Mouse (Mus musculus) embryonic facial prominence, embryonic 12.5 days (tissue): ENCODE measurements around the gene Hnrnph1. TPM values are rescaled to one million over a fixed set of nuclear protein-coding genes. Genes with fewer than 3 reads are reported as not detected.

Experiments
- ATAC-seq: fragments of 200-750 bp; cut with Nextera tagmentation; 2 replicates; pipeline ENCODE4 v1.8.0; 2017; ENCODE audit not compliant: insufficient number of reproducible peaks, insufficient read depth, low FRiP score, low TSS enrichment
- H3K27ac ChIP-seq: fragments of 300-500 bp; sonication (generic); 2 replicates; pipeline ENCODE4 v1.5.1; 2016; ENCODE audit warnings: mild to moderate bottlenecking
- H3K27me3 ChIP-seq: fragments of 300-500 bp; sonication (generic); 2 replicates; pipeline ENCODE4 v1.6.1; 2016; ENCODE audit warnings: mild to moderate bottlenecking, moderate library complexity
- H3K36me3 ChIP-seq: fragments of 300-500 bp; sonication (generic); 2 replicates; pipeline ENCODE4 v1.6.1; 2016; ENCODE audit warnings: mild to moderate bottlenecking
- H3K4me1 ChIP-seq: fragments of 300-500 bp; sonication (generic); 2 replicates; pipeline ENCODE4 v1.6.1; 2016
- H3K4me2 ChIP-seq: fragments of 300-500 bp; sonication (generic); replicated peaks from 2 replicates; pipeline ENCODE4 v1.6.1; 2016; ENCODE audit warnings: mild to moderate bottlenecking, moderate library complexity
- H3K4me3 ChIP-seq: fragments of 300-500 bp; sonication (generic); 2 replicates; pipeline ENCODE4 v1.5.1; 2016; ENCODE audit warnings: mild to moderate bottlenecking
- H3K9ac ChIP-seq: fragments of 300-500 bp; sonication (generic); 2 replicates; pipeline ENCODE4 v1.6.1; 2016; ENCODE audit warnings: mild to moderate bottlenecking, moderate library complexity
- H3K9me3 ChIP-seq: fragments of 300-500 bp; sonication (generic); 2 replicates; pipeline ENCODE4 v1.6.1; 2016; ENCODE audit warnings: mild to moderate bottlenecking, moderate library complexity
- WGBS: fragments of 180-500 bp; shearing (Covaris S2); methylation state at CpG from one replicate; pipeline ENCODE4 v1.1.7; 2016; 5-methylcytosine and 5-hydroxymethylcytosine counted together
- polyA plus RNA-seq: library from polyadenylated mRNA; unstranded; fragments of >200 nt; fragmentation: Nextera tagmentation; extraction: Ambion mirVana; gene quantifications from 2 replicates; pipeline ENCODE4 v1.2.1, GENCODE M21; 2016

Hnrnph1 gene
- polyA plus RNA-seq, 1 experiment from 2014 or later: 605 TPM

DNA sequence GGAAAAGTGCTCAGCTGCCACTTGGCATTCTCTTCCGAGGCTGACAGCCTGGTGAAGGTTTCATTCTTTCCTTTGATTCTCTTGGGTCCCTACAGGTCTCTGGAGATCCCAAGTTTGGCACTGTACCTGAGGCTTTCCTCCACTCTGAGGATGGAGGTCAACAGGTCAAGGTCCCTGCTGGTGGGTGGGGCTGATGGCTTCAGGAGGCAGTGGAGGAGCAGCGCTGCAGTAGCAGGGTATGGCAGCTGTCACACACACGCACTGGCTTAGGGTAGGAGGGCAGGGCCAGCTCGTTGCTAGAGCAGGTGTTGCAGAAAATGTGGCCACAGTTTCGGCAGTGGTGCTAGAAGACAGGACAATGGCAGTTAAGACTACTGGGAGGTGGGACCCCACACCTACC lies 12.8 kb downstream of the Hnrnph1 start:
- Histone ChIP-seq H3K4me3 (no peak overlapping the region), H3K27me3 (no peaks in the 10 kb centered on the region), H3K9me3 (no peaks in the 10 kb centered on the region), H3K9ac (no peak overlapping the region), H3K4me2 (no peak overlapping the region), H3K4me1 (no peaks in the 10 kb centered on the region), H3K27ac (no peak overlapping the region), H3K36me3 (peaks cover 63% of the 10 kb centered on the region)
- no peak for ATAC-seq
- WGBS: 74% methylated on average over 5 of the region's 5 CpGs

- peaks cover 71% of the 10 kb centered on the region for H3K36me3 ChIP-seq
- H3K4me2 ChIP-seq: no peak overlapping the region
- ATAC-seq: no peak; the same call in 1 of the 2 replicates
- H3K9ac ChIP-seq: no peak overlapping the region
- H3K4me3 ChIP-seq: no peak overlapping the region
- H3K27me3 ChIP-seq: no peaks in the 10 kb centered on the region
- no peak overlapping the region for H3K27ac ChIP-seq
- H3K4me1 ChIP-seq: no peaks in the 10 kb centered on the region
- WGBS: 88% methylated on average over 4 of the region's 4 CpGs
- H3K9me3 ChIP-seq: no peaks in the 10 kb centered on the region
These were observed 14.6 kb downstream of the Hnrnph1 start for GRCm38 (mm10) chr11:50391272-50391960.

GRCm38 (mm10) chr11:50393306-50393705 lies 16.5 kb downstream of the Hnrnph1 start:
- ATAC-seq: no peak
- Histone ChIP-seq H3K36me3 (peaks cover 72% of the 10 kb centered on the region), H3K27me3 (no peaks in the 10 kb centered on the region), H3K9me3 (no peaks in the 10 kb centered on the region), H3K9ac (no peak overlapping the region), H3K4me2 (no peak overlapping the region), H3K4me3 (no peak overlapping the region), H3K4me1 (no peaks in the 10 kb centered on the region), H3K27ac (no peak overlapping the region)
- 82% methylated on average over 6 of the region's 6 CpGs for WGBS

DNA sequence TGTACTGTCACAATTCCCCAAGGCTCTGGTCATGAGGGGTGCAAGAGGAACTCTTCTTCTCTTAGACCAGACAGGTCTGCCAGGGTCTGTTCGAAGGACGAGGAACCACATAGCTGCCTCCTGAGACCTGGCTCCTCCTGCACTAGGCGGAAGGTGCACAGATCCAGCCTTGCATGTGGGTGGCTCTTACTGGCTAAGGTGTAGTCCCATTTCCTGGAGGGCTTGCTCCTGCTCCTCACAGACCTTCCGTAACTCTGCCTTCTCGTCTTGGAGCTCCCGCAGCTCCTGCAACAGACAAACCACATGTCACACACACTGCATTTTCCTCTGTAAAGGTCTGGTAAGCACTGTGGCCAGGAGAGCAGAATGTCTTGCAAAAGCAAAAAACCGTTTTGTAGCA lies 17.9 kb downstream of the Hnrnph1 start:
- H3K9me3 ChIP-seq: no peaks in the 10 kb centered on the region
- no peaks in the 10 kb centered on the region for H3K27me3 ChIP-seq
- WGBS: 86% methylated on average over 7 of the region's 7 CpGs
- H3K36me3 ChIP-seq: peaks cover 74% of the 10 kb centered on the region
- no peak overlapping the region for H3K4me2 ChIP-seq
- H3K27ac ChIP-seq: no peak overlapping the region
- no peak for ATAC-seq
- H3K4me3 ChIP-seq: no peak overlapping the region
- H3K4me1 ChIP-seq: no peaks in the 10 kb centered on the region
- H3K9ac ChIP-seq: no peak overlapping the region

GRCm38 (mm10) chr11:50396766-50397307 lies 20.0 kb downstream of the Hnrnph1 start:
- Histone ChIP-seq H3K9ac (no peak overlapping the region), H3K36me3 (peaks cover 75% of the 10 kb centered on the region)
- WGBS: 79% methylated on average over 11 of the region's 11 CpGs

DNA sequence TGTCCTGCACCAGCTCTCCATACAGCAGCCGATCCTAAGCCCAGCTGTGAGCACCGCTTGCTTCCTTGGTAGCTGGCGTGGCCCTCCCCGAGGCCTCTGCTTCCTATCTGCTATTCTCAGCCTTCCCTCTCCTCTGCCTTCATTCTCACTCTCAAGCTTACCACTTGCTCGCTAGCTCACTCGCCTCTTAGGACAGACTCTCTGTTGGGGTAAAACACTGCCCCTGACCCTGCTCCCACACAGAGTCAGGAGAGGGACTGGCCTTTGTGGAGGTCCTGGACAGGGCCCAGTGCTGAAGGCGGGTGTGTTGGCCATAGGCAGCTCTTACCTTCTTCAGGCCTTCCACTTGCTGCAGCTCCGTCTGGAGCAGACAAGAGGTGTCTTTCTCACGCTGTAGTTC lies 20.5 kb downstream of the Hnrnph1 start:
- no peak overlapping the region for H3K4me2 ChIP-seq
- peaks cover 80% of the 10 kb centered on the region for H3K36me3 ChIP-seq
- ATAC-seq: no peak
- H3K9ac ChIP-seq: no peak overlapping the region
- H3K4me1 ChIP-seq: no peaks in the 10 kb centered on the region
- no peak overlapping the region for H3K27ac ChIP-seq
- no peaks in the 10 kb centered on the region for H3K27me3 ChIP-seq
- WGBS: 78% methylated on average over 9 of the region's 9 CpGs
- no peak overlapping the region for H3K4me3 ChIP-seq
- H3K9me3 ChIP-seq: no peaks in the 10 kb centered on the region

More at GRCm38 (mm10) chr11:50396766-50397307, 20.0 kb downstream of the Hnrnph1 start:
- H3K27me3 ChIP-seq: no peaks in the 10 kb centered on the region
- H3K4me1 ChIP-seq: no peaks in the 10 kb centered on the region
- no peak overlapping the region for H3K27ac ChIP-seq
- H3K4me3 ChIP-seq: no peak overlapping the region
- ATAC-seq: no peak
- H3K9me3 ChIP-seq: no peaks in the 10 kb centered on the region
- H3K4me2 ChIP-seq: no peak overlapping the region

DNA sequence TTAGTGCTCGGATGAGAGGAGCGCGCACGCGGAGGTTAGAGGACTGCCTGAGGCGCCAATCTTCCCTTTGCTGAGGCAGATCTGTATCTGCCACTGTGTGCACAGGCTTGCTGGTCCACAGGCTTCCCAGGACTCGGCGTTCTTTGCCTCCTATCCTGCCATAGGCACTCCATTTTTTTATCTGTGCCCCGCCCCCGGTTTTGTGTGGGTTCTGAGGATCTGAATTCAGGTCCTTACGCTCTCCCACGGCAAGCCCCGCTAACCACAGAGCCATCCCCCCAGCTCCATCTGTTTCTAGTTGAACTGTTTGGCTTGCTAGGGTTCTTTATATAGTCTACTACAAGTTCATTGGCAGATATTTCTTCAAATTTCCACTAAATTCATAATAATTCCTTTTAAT lies 22.0 kb downstream of the Hnrnph1 start:
- no peaks in the 10 kb centered on the region for H3K9me3 ChIP-seq
- no peak for ATAC-seq
- no peaks in the 10 kb centered on the region for H3K4me1 ChIP-seq
- no peak overlapping the region for H3K4me3 ChIP-seq
- WGBS: 81% methylated on average over 13 of the region's 13 CpGs
- no peaks in the 10 kb centered on the region for H3K27me3 ChIP-seq
- H3K27ac ChIP-seq: no peak overlapping the region
- no peak overlapping the region for H3K4me2 ChIP-seq
- no peak overlapping the region for H3K9ac ChIP-seq
- peaks cover 83% of the 10 kb centered on the region for H3K36me3 ChIP-seq

- Histone ChIP-seq H3K27ac (no peak overlapping the region), H3K4me1 (no peaks in the 10 kb centered on the region), H3K4me2 (no peak overlapping the region), H3K9ac (no peak overlapping the region), H3K4me3 (no peak overlapping the region), H3K36me3 (peaks cover 70% of the 10 kb centered on the region), H3K27me3 (no peaks in the 10 kb centered on the region), H3K9me3 (no peaks in the 10 kb centered on the region)
- ATAC-seq: no peak
- WGBS: 90% methylated on average over 3 of the region's 3 CpGs
These were observed 25.7 kb downstream of the Hnrnph1 start for GRCm38 (mm10) chr11:50402481-50402880.

DNA sequence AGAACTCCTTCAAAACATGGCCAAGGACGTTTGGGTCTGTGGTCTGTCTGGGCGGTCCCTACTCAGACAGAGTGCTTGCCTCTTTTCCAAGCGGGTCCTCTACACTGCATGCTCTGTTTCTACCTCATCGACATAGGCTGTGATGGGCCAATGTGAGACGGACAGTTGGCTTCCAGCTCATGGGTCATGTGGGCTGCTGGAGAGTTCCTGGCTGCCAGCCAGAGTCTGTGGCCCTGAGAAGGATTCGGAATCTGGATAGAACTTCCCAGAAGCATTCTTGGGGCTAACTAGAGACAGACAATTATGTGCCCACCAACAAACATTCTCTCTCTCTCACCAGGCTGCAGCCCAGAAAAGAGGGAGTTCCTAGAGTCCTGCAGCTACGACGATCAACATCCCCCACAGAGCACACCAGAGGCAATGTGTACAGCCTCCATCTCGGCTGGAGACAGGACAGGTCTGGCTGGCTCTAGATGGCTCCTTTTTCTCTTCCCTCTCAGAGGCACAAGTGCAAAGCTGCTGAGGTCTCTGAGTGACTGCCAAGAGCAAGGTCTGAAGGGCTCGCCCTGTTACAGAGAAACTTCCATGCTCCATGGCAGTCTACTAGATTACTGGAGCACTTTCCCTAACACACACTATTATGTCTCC lies 26.7 kb downstream of the Hnrnph1 start:
- Histone ChIP-seq H3K9me3 (no peaks in the 10 kb centered on the region), H3K9ac (no peak overlapping the region), H3K36me3 (peaks cover 64% of the 10 kb centered on the region), H3K4me1 (no peaks in the 10 kb centered on the region), H3K27ac (no peak overlapping the region), H3K27me3 (no peaks in the 10 kb centered on the region), H3K4me3 (no peak overlapping the region), H3K4me2 (no peak overlapping the region)
- ATAC-seq: no peak
- 84% methylated on average over 10 of the region's 10 CpGs for WGBS

- H3K36me3 ChIP-seq: peaks cover 56% of the 10 kb centered on the region
- H3K27ac ChIP-seq: no peak overlapping the region
- H3K9me3 ChIP-seq: no peaks in the 10 kb centered on the region
- H3K4me2 ChIP-seq: no peak overlapping the region
- no peak overlapping the region for H3K4me3 ChIP-seq
- 42% methylated on average over 6 of the region's 6 CpGs for WGBS
- no peak overlapping the region for H3K9ac ChIP-seq
- no peaks in the 10 kb centered on the region for H3K4me1 ChIP-seq
- no peaks in the 10 kb centered on the region for H3K27me3 ChIP-seq
- ATAC-seq: no peak
These were observed 30.4 kb downstream of the Hnrnph1 start for GRCm38 (mm10) chr11:50407235-50407634.

DNA sequence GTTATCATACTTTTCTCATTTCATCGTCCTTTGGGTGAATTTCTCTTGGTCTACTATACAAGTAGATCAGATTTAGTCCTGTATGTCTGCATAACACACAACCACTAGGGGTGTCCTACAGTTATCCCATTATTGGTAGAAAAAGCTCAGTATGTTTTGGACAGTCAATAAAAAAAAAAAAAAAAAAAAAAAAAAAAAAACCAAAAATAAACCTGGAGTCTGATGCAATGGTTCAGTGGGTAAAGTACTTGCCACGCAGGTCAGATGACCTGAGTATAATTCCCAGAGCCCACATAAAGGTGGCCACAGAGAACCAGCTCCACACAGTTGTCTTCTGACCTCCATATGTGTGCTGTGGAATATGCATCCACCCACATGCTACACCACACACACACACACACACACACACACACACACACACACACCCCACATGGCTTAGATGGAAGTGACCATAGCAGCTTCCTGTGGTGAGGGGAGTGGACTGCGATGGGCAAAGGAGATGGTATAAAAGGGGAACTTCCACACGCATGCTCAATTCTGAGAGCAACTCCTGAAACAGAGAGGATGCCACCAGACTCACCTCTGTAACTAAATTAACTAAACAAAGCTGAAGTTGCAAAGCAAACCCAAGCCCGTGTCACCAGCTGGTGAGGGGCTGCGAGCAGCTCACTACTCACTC lies 38.9 kb downstream of the Hnrnph1 start:
- 93% methylated on average over 6 of the region's 6 CpGs for WGBS
- H3K27me3 ChIP-seq: no peaks in the 10 kb centered on the region
- no peak overlapping the region for H3K9ac ChIP-seq
- no peak overlapping the region for H3K27ac ChIP-seq
- ATAC-seq: no peak
- H3K36me3 ChIP-seq: peaks cover 44% of the 10 kb centered on the region
- H3K4me2 ChIP-seq: no peak overlapping the region
- no peaks in the 10 kb centered on the region for H3K9me3 ChIP-seq
- H3K4me3 ChIP-seq: no peak overlapping the region
- H3K4me1 ChIP-seq: no peaks in the 10 kb centered on the region

- peaks cover 39% of the 10 kb centered on the region for H3K36me3 ChIP-seq
- WGBS: 67% methylated on average over 2 of the region's 2 CpGs
- H3K4me2 ChIP-seq: no peak overlapping the region
These were observed 41.1 kb downstream of the Hnrnph1 start for GRCm38 (mm10) chr11:50417856-50418255.

More at GRCm38 (mm10) chr11:50417856-50418255, 41.1 kb downstream of the Hnrnph1 start:
- no peak for ATAC-seq
- Histone ChIP-seq H3K27me3 (no peaks in the 10 kb centered on the region), H3K9me3 (no peaks in the 10 kb centered on the region), H3K9ac (no peak overlapping the region), H3K4me3 (no peak overlapping the region), H3K27ac (no peak overlapping the region), H3K4me1 (peaks cover 5% of the 10 kb centered on the region; the same call in 1 of the 2 replicates)
